Mouse (Mus musculus) duodenum, adult 2 months (tissue): ENCODE results near the gene Srsf4. TPM values are rescaled to one million over a fixed set of nuclear protein-coding genes. Genes with fewer than 3 reads are reported as not detected.

Experiments used
- polyA plus RNA-seq: library from polyadenylated mRNA; depleted of rRNA; stranded (reverse); fragments of >200 nt; gene quantifications from 2 replicates; pipeline ENCODE4 v1.2.3, GENCODE M21; 2012; ENCODE audit warnings: low replicate concordance; rRNA removed

Srsf4 gene
- 23.2 and 25.9 TPM in 2 replicates for polyA plus RNA-seq

GRCm38 (mm10) chr4:131873293-131874168 is at the start of gene Srsf4:
Srsf4 (plus strand) TSS chr4:131873617.

GRCm38 (mm10) chr4:131837872-131838524 is 35.4 kb upstream of the Srsf4 start, which contains the start of gene Ptpru:
Ptpru (minus strand) TSS chr4:131838288.

GRCm38 (mm10) chr4:131843290-131843743 is 30.1 kb upstream of the Srsf4 start, which contains the start of gene Mecr:
Mecr (plus strand) TSS chr4:131843470.

GRCm38 (mm10) chr4:131921461-131922346 is 48.3 kb downstream of the Srsf4 start, which contains the start of gene Tmem200b:
Tmem200b (plus strand) TSS chr4:131921771.

Other genes with a start within 250 kb of the Srsf4 start
- 4.4 and 4.5 TPM in 2 replicates for gene Ptpru, start 35.3 kb upstream of the Srsf4 start, polyA plus RNA-seq
- gene Mecr, start 30.1 kb upstream of the Srsf4 start, polyA plus RNA-seq = 24.4 and 31.6 TPM in 2 replicates
- gene Tmem200b, start 48.2 kb downstream of the Srsf4 start, polyA plus RNA-seq = 6.9 and 10.1 TPM in 2 replicates
- 0.05 TPM in 1 of 2 replicates, not detected in the other for gene Gm10300, start 201.1 kb downstream of the Srsf4 start, polyA plus RNA-seq
- gene Epb41, start 201.7 kb downstream of the Srsf4 start, polyA plus RNA-seq = 12.2 and 18.6 TPM in 2 replicates